Mouse (Mus musculus) NIH3T3 (cell line): ENCODE data around the gene Cyp2j6.
A peak's percentile ranks its signal among the peaks of the same experiment; 100 is the strongest.
"Not testable (repeated sequence)": the region's sequence is repeated elsewhere in the genome, so short reads cannot be mapped to it uniquely, and the experiment has no call there.

ENCODE experiments used
- DNase-seq: peaks from one replicate; pipeline ENCODE4 v3.0.0-alpha.2; 2012; ENCODE audit warnings: low read depth

Cyp2j6 gene

GRCm38 (mm10) chr4:96553133-96553819 lies at the start of gene Cyp2j6:
Gene Cyp2j6, minus strand, starts transcription at chr4:96553661.
- DNase-seq, result peak; percentile 86

GRCm38 (mm10) chr4:96591791-96592150 lies 38.3 kb upstream of the Cyp2j6 start:
- peak; percentile 91 for DNase-seq

GRCm38 (mm10) chr4:96590911-96591790 lies 37.7 kb upstream of the Cyp2j6 start, which contains the start of gene Cyp2j9:
Gene Cyp2j9, minus strand, starts transcription at chr4:96591578.
- DNase-seq, result peak; percentile 90

- no peak for DNase-seq
Observed at GRCm38 (mm10) chr4:96581425-96582088, 28.1 kb upstream of the Cyp2j6 start.

- DNase-seq, result not testable (repeated sequence)
Observed at GRCm38 (mm10) chr4:96580351-96580750, 26.9 kb upstream of the Cyp2j6 start.

- no peak for DNase-seq
Observed at GRCm38 (mm10) chr4:96569442-96569841, 16.0 kb upstream of the Cyp2j6 start.

- no peak for DNase-seq
Observed at GRCm38 (mm10) chr4:96567988-96568387, 14.5 kb upstream of the Cyp2j6 start.

GRCm38 (mm10) chr4:96565808-96566207 lies 12.3 kb upstream of the Cyp2j6 start:
- DNase-seq, result no peak

GRCm38 (mm10) chr4:96560464-96560863 lies 7.0 kb upstream of the Cyp2j6 start:
- no peak for DNase-seq

GRCm38 (mm10) chr4:96559781-96560180 lies 6.3 kb upstream of the Cyp2j6 start:
- no peak for DNase-seq

- DNase-seq, result no peak
Observed at GRCm38 (mm10) chr4:96551619-96552018, 1.8 kb downstream of the Cyp2j6 start.

GRCm38 (mm10) chr4:96545976-96546375 lies 7.5 kb downstream of the Cyp2j6 start:
- DNase-seq, result no peak

- DNase-seq, result peak; percentile 30
Observed at GRCm38 (mm10) chr4:96525772-96526171, 27.7 kb downstream of the Cyp2j6 start.

GRCm38 (mm10) chr4:96522256-96522655 lies 31.2 kb downstream of the Cyp2j6 start:
- no peak for DNase-seq

- no peak for DNase-seq
Observed at GRCm38 (mm10) chr4:96510083-96510482, 43.4 kb downstream of the Cyp2j6 start.

- no peak for DNase-seq
Observed at GRCm38 (mm10) chr4:96507286-96507685, 46.2 kb downstream of the Cyp2j6 start, which contains the start of gene Cyp2j8. Gene Cyp2j8, minus strand, starts transcription at chr4:96507386.
